Mouse (Mus musculus): ENCODE measurements around the gene Stat3. TPM values are rescaled to one million over a fixed set of nuclear protein-coding genes. Genes with fewer than 3 reads are reported as not detected.

The Stat3 gene
- polyA plus RNA-seq, 1 experiment from 2014 or later = 49.2 TPM

DNA sequence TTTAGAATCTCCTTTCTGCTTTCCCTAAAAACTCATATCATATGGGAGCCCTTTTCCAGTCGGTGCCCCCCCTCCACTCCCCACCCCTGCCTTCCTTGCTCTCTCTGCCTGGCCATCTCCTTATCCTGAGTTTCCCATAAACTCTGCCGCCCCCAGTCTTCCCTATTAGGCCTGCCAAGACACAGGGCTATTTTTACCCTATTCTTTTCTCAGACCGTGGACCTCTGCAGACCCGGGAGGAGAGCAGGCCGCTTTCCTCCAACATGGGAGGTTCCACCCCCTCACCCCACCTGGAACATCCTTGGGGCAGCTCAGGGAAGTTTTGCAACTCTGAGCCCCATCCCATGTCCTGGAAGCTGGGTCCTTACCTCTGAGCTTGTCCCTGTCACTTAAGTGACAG is 28.0 kb upstream of the Stat3 start:
- Histone ChIP-seq H3K9ac (ENCODE audit: low read depth, low read length) (no peak overlapping the region), H3K4me3 (ENCODE audit: low read length) (no peak overlapping the region), H3K9me3 (ENCODE audit: control insufficient read depth, low read length) (no peaks in the 10 kb centered on the region), H3K27ac (ENCODE audit: low read depth, low read length) (no peak overlapping the region), H3K4me2 (ENCODE audit: low read length) (no peak overlapping the region; the same call in none of the 2 replicates), H3K4me1 (ENCODE audit: control insufficient read depth, insufficient read depth, low read depth, low read length) (peaks cover 10% of the 10 kb centered on the region), H3K27me3 (replicated peaks; ENCODE audit: control insufficient read depth, insufficient read depth, low read length) (peaks cover 51% of the 10 kb centered on the region), H3K36me3 (ENCODE audit: control insufficient read depth, insufficient read depth, low read length) (no peaks in the 10 kb centered on the region)
- no peak for ATAC-seq
- 52% methylated on average over 5 of the region's 5 CpGs for WGBS

- ATAC-seq = no peak
- Histone ChIP-seq H3K9ac (ENCODE audit: low read depth, low read length) (no peak overlapping the region), H3K9me3 (ENCODE audit: control insufficient read depth, low read length) (no peaks in the 10 kb centered on the region), H3K27ac (ENCODE audit: low read depth, low read length) (no peak overlapping the region), H3K4me2 (ENCODE audit: low read length) (no peak overlapping the region), H3K4me3 (ENCODE audit: low read length) (no peak overlapping the region), H3K27me3 (replicated peaks; ENCODE audit: control insufficient read depth, insufficient read depth, low read length) (peaks cover 38% of the 10 kb centered on the region), H3K4me1 (ENCODE audit: control insufficient read depth, insufficient read depth, low read depth, low read length) (peaks cover 10% of the 10 kb centered on the region), H3K36me3 (ENCODE audit: control insufficient read depth, insufficient read depth, low read length) (no peaks in the 10 kb centered on the region)
- 80% methylated on average over 6 of the region's 6 CpGs for WGBS
Observed at GRCm38 (mm10) chr11:100965760-100966159, 26.4 kb upstream of the Stat3 start.

DNA sequence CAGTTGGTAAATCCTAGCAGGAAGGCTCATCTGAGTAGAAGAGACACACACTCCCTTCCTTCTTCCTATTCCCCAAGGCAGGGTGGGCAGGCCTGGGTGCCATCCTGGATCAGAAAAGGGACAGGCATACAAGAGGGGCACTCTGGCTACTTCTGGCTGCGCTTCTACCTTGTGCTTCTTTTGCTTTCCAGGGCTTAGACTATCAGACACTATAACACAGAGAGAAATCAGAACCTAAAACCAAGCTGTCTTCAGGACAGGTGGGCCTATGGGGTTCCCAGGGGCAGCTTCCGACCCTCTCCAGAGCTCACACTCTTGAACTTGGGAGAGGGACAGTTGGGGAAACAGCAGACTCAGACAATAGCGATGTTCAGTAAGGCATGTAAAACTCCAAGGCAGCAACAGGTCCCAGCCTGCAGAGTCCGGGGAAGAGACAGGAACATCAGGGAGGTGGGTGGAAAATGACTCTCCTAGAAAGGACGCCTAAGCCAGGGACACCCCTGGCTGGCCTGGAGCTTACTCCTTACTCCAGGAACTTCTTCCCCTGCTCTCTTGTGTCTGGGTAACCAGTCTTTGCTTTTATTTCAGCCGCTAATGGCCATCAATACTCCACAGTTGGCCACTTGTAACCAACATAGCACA is 25.7 kb upstream of the Stat3 start:
- no peaks in the 10 kb centered on the region for H3K36me3 ChIP-seq (ENCODE audit: control insufficient read depth, insufficient read depth, low read length)
- no peak overlapping the region for H3K27ac ChIP-seq (ENCODE audit: low read depth, low read length)
- ATAC-seq = no peak
- peaks cover 31% of the 10 kb centered on the region for H3K27me3 ChIP-seq (replicated peaks; ENCODE audit: control insufficient read depth, insufficient read depth, low read length)
- H3K4me2 ChIP-seq (ENCODE audit: low read length) = no peak overlapping the region
- peaks cover 5% of the 10 kb centered on the region for H3K4me1 ChIP-seq (ENCODE audit: control insufficient read depth, insufficient read depth, low read depth, low read length)
- no peak overlapping the region for H3K4me3 ChIP-seq (ENCODE audit: low read length)
- H3K9ac ChIP-seq (ENCODE audit: low read depth, low read length) = no peak overlapping the region
- WGBS = 84% methylated on average over 6 of the region's 6 CpGs
- no peaks in the 10 kb centered on the region for H3K9me3 ChIP-seq (ENCODE audit: control insufficient read depth, low read length)

GRCm38 (mm10) chr11:100964180-100964579 is 24.8 kb upstream of the Stat3 start:
- H3K9ac ChIP-seq (ENCODE audit: low read depth, low read length) = no peak overlapping the region
- no peak for ATAC-seq
- H3K4me2 ChIP-seq (ENCODE audit: low read length) = no peak overlapping the region
- WGBS = 84% methylated on average over 7 of the region's 7 CpGs
- H3K27ac ChIP-seq (ENCODE audit: low read depth, low read length) = no peak overlapping the region
- no peak overlapping the region for H3K4me3 ChIP-seq (ENCODE audit: low read length)
- H3K27me3 ChIP-seq (replicated peaks; ENCODE audit: control insufficient read depth, insufficient read depth, low read length) = peaks cover 27% of the 10 kb centered on the region
- peaks cover 2% of the 10 kb centered on the region for H3K4me1 ChIP-seq (ENCODE audit: control insufficient read depth, insufficient read depth, low read depth, low read length)
- H3K9me3 ChIP-seq (ENCODE audit: control insufficient read depth, low read length) = no peaks in the 10 kb centered on the region
- H3K36me3 ChIP-seq (ENCODE audit: control insufficient read depth, insufficient read depth, low read length) = no peaks in the 10 kb centered on the region

GRCm38 (mm10) chr11:100963647-100964046 is 24.3 kb upstream of the Stat3 start:
- Histone ChIP-seq H3K27ac (ENCODE audit: low read depth, low read length) (no peak overlapping the region), H3K4me2 (ENCODE audit: low read length) (no peak overlapping the region), H3K4me1 (ENCODE audit: control insufficient read depth, insufficient read depth, low read depth, low read length) (peaks cover 7% of the 10 kb centered on the region), H3K4me3 (ENCODE audit: low read length) (no peak overlapping the region), H3K9ac (ENCODE audit: low read depth, low read length) (no peak overlapping the region), H3K9me3 (ENCODE audit: control insufficient read depth, low read length) (no peaks in the 10 kb centered on the region), H3K36me3 (ENCODE audit: control insufficient read depth, insufficient read depth, low read length) (no peaks in the 10 kb centered on the region), H3K27me3 (replicated peaks; ENCODE audit: control insufficient read depth, insufficient read depth, low read length) (peaks cover 25% of the 10 kb centered on the region)
- WGBS = 79% methylated on average over 9 of the region's 9 CpGs
- ATAC-seq = no peak

- peaks cover 20% of the 10 kb centered on the region for H3K27me3 ChIP-seq (replicated peaks; ENCODE audit: control insufficient read depth, insufficient read depth, low read length)
Observed at GRCm38 (mm10) chr11:100962371-100962911, 23.1 kb upstream of the Stat3 start.

GRCm38 (mm10) chr11:100960540-100960939 is 21.2 kb upstream of the Stat3 start:
- WGBS = 8% methylated on average over 6 of the region's 6 CpGs
- no peak overlapping the region for H3K27ac ChIP-seq (ENCODE audit: low read depth, low read length)
- H3K27me3 ChIP-seq (replicated peaks; ENCODE audit: control insufficient read depth, insufficient read depth, low read length) = peaks cover 17% of the 10 kb centered on the region
- peak overlapping the region; percentile 8; the same call in 1 of the 2 replicates for H3K4me3 ChIP-seq (ENCODE audit: low read length)
- H3K4me2 ChIP-seq (ENCODE audit: low read length) = peak overlapping the region; percentile 33
- H3K36me3 ChIP-seq (ENCODE audit: control insufficient read depth, insufficient read depth, low read length) = no peaks in the 10 kb centered on the region
- H3K9ac ChIP-seq (ENCODE audit: low read depth, low read length) = no peak overlapping the region
- peaks cover 10% of the 10 kb centered on the region for H3K4me1 ChIP-seq (ENCODE audit: control insufficient read depth, insufficient read depth, low read depth, low read length)
- no peaks in the 10 kb centered on the region for H3K9me3 ChIP-seq (ENCODE audit: control insufficient read depth, low read length)
- peak; percentile 77 for ATAC-seq

More at GRCm38 (mm10) chr11:100962371-100962911, 23.1 kb upstream of the Stat3 start:
- Histone ChIP-seq H3K27ac (ENCODE audit: low read depth, low read length) (no peak overlapping the region), H3K4me1 (ENCODE audit: control insufficient read depth, insufficient read depth, low read depth, low read length) (peaks cover 10% of the 10 kb centered on the region), H3K4me2 (ENCODE audit: low read length) (no peak overlapping the region), H3K9ac (ENCODE audit: low read depth, low read length) (no peak overlapping the region), H3K36me3 (ENCODE audit: control insufficient read depth, insufficient read depth, low read length) (no peaks in the 10 kb centered on the region), H3K9me3 (ENCODE audit: control insufficient read depth, low read length) (no peaks in the 10 kb centered on the region), H3K4me3 (ENCODE audit: low read length) (no peak overlapping the region)
- no peak for ATAC-seq
- 63% methylated on average over 9 of the region's 9 CpGs for WGBS

DNA sequence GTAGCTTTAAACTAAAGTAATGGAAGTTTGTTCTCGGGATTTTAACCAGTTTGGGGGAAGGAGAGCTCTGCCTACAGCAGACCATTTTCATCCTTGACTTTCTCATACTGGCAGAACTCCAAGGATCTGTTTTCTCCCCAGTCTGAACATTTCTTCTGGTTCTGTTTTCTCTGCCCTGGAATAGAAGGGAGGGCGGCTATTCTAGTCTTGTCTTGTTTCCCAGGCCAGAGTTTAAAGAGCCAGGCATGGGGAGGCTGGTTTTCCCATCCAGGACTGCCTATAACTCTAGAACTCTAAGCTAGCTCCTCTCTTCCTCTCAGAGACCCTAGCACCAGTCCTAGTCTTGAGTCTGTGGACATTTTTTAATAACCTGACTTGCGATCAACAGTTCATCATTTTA is 20.5 kb upstream of the Stat3 start:
- Histone ChIP-seq H3K9me3 (ENCODE audit: control insufficient read depth, low read length) (no peaks in the 10 kb centered on the region), H3K27ac (ENCODE audit: low read depth, low read length) (no peak overlapping the region), H3K4me2 (ENCODE audit: low read length) (peak overlapping the region; percentile 22; the same call in 1 of the 2 replicates), H3K4me3 (ENCODE audit: low read length) (no peak overlapping the region), H3K36me3 (ENCODE audit: control insufficient read depth, insufficient read depth, low read length) (no peaks in the 10 kb centered on the region), H3K27me3 (replicated peaks; ENCODE audit: control insufficient read depth, insufficient read depth, low read length) (peaks cover 13% of the 10 kb centered on the region), H3K4me1 (ENCODE audit: control insufficient read depth, insufficient read depth, low read depth, low read length) (peaks cover 10% of the 10 kb centered on the region), H3K9ac (ENCODE audit: low read depth, low read length) (no peak overlapping the region)
- no peak for ATAC-seq
- WGBS = 33% methylated on average over 3 of the region's 3 CpGs

DNA sequence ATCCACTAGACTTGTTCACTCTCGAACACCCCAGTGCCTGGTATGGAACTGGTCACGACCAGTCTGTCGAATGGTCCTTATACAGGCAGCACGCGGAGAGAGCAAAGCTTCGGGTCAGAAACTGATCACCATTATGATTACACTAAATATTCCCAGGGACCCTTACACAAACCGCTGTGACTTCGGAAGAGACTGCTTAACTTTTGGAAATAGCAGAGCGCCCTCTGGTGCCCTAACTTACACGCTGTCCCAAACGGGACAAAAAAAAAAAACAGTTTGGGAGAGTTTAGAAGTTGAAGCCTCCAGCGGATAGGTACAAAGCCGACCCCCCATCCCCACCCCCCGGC is 20.1 kb upstream of the Stat3 start:
- Histone ChIP-seq H3K4me1 (ENCODE audit: control insufficient read depth, insufficient read depth, low read depth, low read length) (peaks cover 10% of the 10 kb centered on the region), H3K27me3 (replicated peaks; ENCODE audit: control insufficient read depth, insufficient read depth, low read length) (peaks cover 13% of the 10 kb centered on the region), H3K4me2 (ENCODE audit: low read length) (peak overlapping the region; percentile 59), H3K9ac (ENCODE audit: low read depth, low read length) (no peak overlapping the region), H3K9me3 (ENCODE audit: control insufficient read depth, low read length) (no peaks in the 10 kb centered on the region), H3K36me3 (ENCODE audit: control insufficient read depth, insufficient read depth, low read length) (no peaks in the 10 kb centered on the region), H3K27ac (ENCODE audit: low read depth, low read length) (no peak overlapping the region), H3K4me3 (ENCODE audit: low read length) (peak overlapping the region; percentile 37)
- ATAC-seq = no peak; the same call in 1 of the 2 replicates
- 2% methylated on average over 14 of the region's 14 CpGs for WGBS
